Mouse (Mus musculus) midbrain, embryonic 12.5 days (tissue): ENCODE results near the gene Mpp2. TPM values are rescaled to one million over a fixed set of nuclear protein-coding genes. Genes with fewer than 3 reads are reported as not detected.
A peak's percentile ranks its signal among the peaks of the same experiment; 100 is the strongest.

ENCODE experiments used
- ATAC-seq: fragments of 200-750 bp; cut with Nextera tagmentation; 2 replicates; pipeline ENCODE4 v1.8.0; 2017; ENCODE audit warnings: low read depth, moderate TSS enrichment, moderate library complexity; ENCODE audit not compliant: low FRiP score
- H3K27ac ChIP-seq: fragments of 300-500 bp; sonication (generic); replicated peaks from 2 replicates; pipeline ENCODE4 v1.5.1; 2016; ENCODE audit warnings: mild to moderate bottlenecking
- H3K27me3 ChIP-seq: fragments of 300-500 bp; sonication (generic); 2 replicates; pipeline ENCODE4 v1.6.1; 2016; ENCODE audit warnings: mild to moderate bottlenecking
- H3K36me3 ChIP-seq: fragments of 300-500 bp; sonication (generic); 2 replicates; pipeline ENCODE4 v1.6.1; 2016
- H3K4me1 ChIP-seq: fragments of 300-500 bp; sonication (generic); 2 replicates; pipeline ENCODE4 v1.6.1; 2016
- H3K4me2 ChIP-seq: fragments of 300-500 bp; sonication (generic); replicated peaks from 2 replicates; pipeline ENCODE4 v1.6.1; 2016; ENCODE audit warnings: mild to moderate bottlenecking, moderate library complexity
- H3K4me3 ChIP-seq: fragments of 300-500 bp; sonication (generic); 2 replicates; pipeline ENCODE4 v1.5.1; 2016; ENCODE audit warnings: mild to moderate bottlenecking
- H3K9ac ChIP-seq: fragments of 300-500 bp; sonication (generic); replicated peaks from 2 replicates; pipeline ENCODE4 v1.6.1; 2016; ENCODE audit warnings: mild to moderate bottlenecking, moderate library complexity
- H3K9me3 ChIP-seq: fragments of 300-500 bp; sonication (generic); 2 replicates; pipeline ENCODE4 v1.6.1; 2016; ENCODE audit warnings: mild to moderate bottlenecking
- WGBS: fragments of 180-500 bp; shearing (Covaris S2); methylation state at CpG from one replicate; pipeline ENCODE4 v1.1.7; 2016; 5-methylcytosine and 5-hydroxymethylcytosine counted together
- polyA plus RNA-seq: library from polyadenylated mRNA; unstranded; fragments of >200 nt; fragmentation: Nextera tagmentation; extraction: Ambion mirVana; gene quantifications from 2 replicates; pipeline ENCODE4 v1.2.1, GENCODE M21; 2016

Gene Mpp2
- polyA plus RNA-seq, 1 experiment from 2014 or later, result 21.7 TPM

DNA sequence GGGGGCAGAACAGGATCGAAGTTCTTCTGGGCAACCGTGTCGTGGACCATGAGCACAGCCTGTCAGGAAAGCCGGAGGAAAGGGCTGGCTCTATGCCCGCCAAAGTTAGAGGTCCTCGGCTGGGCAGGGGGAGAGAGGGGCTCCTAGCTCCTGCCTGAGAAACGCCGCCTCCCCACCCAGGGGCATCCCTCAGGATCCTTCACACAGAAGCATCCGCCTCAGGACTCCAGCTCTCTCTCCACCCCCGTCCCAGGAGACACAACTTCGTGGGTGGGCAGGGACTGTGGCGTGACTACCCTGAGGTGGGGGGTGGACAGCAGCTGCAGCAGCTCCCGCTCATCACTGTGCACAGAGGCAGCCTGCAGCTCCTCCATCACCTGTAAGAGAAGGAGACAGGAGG, 64.9 kb downstream of the Mpp2 start:
- H3K4me1 ChIP-seq, result peaks cover 33% of the 10 kb centered on the region
- H3K4me3 ChIP-seq, result no peak overlapping the region
- H3K4me2 ChIP-seq, result no peak overlapping the region
- WGBS, result 80% methylated on average over 13 of the region's 13 CpGs
- no peak for ATAC-seq
- no peaks in the 10 kb centered on the region for H3K27me3 ChIP-seq
- H3K9me3 ChIP-seq, result no peaks in the 10 kb centered on the region
- H3K9ac ChIP-seq, result 0 out of 2 replicates have a peak overlapping the region, but pooled peaks have one; percentile 31
- H3K36me3 ChIP-seq, result peaks cover 21% of the 10 kb centered on the region
- no peak overlapping the region for H3K27ac ChIP-seq

DNA sequence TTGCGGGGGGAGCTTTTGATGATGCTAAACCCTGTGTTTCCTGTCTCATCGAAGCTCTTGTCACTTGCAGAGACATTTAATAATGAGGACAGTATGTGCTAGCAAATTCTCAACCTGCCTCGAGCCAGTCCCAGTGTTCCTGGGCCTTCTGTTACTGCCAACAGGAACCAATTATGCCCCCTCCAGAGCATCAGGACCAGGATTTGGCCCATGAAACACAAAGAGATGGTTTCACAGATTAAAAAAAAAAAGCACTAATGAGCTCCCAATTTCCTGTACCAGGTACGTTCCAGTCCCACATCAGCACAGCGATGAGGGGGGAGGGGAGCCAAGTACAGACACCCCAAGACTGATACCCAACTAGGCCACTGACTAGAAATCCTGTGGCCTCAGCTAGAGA, 67.1 kb downstream of the Mpp2 start:
- Histone ChIP-seq H3K9ac (no peak overlapping the region), H3K4me3 (no peak overlapping the region), H3K36me3 (peaks cover 40% of the 10 kb centered on the region), H3K27me3 (no peaks in the 10 kb centered on the region), H3K4me1 (peaks cover 23% of the 10 kb centered on the region), H3K27ac (no peak overlapping the region), H3K4me2 (no peak overlapping the region), H3K9me3 (no peaks in the 10 kb centered on the region)
- WGBS, result 95% methylated on average over 5 of the region's 5 CpGs
- no peak for ATAC-seq

DNA sequence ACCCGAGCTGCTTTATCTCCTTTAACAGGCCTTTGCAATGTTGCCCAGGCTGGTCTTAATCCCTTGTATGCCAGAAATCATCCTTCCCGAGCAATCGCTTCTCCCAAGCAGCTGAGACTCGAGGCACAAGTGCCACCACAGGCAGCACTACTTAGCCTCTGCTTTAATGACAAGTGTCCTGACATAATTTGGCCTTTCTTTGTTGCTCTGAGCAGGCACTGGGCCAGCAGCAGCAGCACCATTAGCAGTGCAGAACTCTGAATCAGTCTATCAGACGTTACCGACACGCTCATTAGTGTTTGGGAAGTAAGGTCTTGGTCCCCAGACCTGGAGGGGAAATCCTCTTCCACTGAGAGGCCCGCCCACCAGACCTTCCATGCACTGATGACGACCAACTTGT, 68.6 kb downstream of the Mpp2 start:
- no peak for ATAC-seq
- Histone ChIP-seq H3K36me3 (peaks cover 45% of the 10 kb centered on the region), H3K4me3 (no peak overlapping the region)

DNA sequence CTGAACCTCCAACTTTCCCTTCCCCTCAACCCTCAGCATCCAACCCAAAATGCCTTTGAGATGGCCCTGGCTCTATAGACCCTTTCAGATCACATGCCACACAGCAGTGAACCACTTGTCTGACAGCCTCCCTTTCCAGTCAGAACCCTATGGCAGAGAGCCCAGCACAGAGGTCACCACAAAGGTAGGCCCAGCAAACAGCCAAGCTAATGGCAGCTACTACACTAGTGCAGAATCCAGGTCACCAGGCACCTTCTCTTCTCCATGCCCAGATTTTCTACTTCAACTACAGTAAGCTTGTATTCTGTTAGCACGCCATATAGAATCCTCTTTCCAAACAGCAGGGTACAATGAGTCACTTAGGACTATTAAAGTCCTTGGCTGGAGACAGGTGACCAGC, 72.2 kb downstream of the Mpp2 start:
- WGBS, result 88% methylated on average over 1 of the region's 1 CpGs
- H3K4me2 ChIP-seq, result no peak overlapping the region
- H3K27ac ChIP-seq, result no peak overlapping the region; the same call in 1 of the 2 replicates
- H3K36me3 ChIP-seq, result peaks cover 58% of the 10 kb centered on the region
- peaks cover 15% of the 10 kb centered on the region; the same call in 1 of the 2 replicates for H3K4me1 ChIP-seq
- no peaks in the 10 kb centered on the region for H3K9me3 ChIP-seq
- no peak overlapping the region for H3K9ac ChIP-seq
- no peak for ATAC-seq
- H3K4me3 ChIP-seq, result no peak overlapping the region
- H3K27me3 ChIP-seq, result no peaks in the 10 kb centered on the region

More for the DNA sequence above, 68.6 kb downstream of the Mpp2 start:
- Histone ChIP-seq H3K9ac (no peak overlapping the region), H3K27me3 (no peaks in the 10 kb centered on the region), H3K27ac (peak overlapping the region; percentile 25; the same call in 1 of the 2 replicates), H3K4me1 (peaks cover 13% of the 10 kb centered on the region), H3K4me2 (no peak overlapping the region), H3K9me3 (no peaks in the 10 kb centered on the region)
- WGBS, result 80% methylated on average over 9 of the region's 9 CpGs

DNA sequence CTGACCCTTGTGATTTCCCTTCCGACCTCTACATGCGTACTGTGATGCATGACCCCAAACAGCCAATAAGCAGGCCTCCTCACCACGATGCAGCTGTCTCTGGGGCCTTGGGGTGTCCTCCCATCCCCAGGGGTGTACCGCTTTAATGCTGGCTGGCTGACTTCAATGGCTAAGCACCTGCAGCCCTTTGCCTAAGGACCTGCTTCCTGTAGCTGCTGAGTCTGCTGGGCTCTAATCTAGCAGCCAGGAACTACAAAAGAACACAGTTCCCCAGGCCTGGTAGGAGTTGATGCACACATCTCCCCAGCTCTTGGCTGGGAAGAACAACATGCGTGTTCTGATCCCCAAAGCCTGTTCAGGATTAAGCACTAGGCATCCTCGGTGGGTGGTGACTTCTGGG, 72.8 kb downstream of the Mpp2 start:
- ATAC-seq, result no peak
- Histone ChIP-seq H3K27me3 (no peaks in the 10 kb centered on the region), H3K4me2 (no peak overlapping the region), H3K9ac (no peak overlapping the region), H3K36me3 (peaks cover 63% of the 10 kb centered on the region), H3K4me1 (peaks cover 17% of the 10 kb centered on the region), H3K4me3 (no peak overlapping the region), H3K9me3 (no peaks in the 10 kb centered on the region), H3K27ac (no peak overlapping the region; the same call in 1 of the 2 replicates)
- 59% methylated on average over 6 of the region's 6 CpGs for WGBS

DNA sequence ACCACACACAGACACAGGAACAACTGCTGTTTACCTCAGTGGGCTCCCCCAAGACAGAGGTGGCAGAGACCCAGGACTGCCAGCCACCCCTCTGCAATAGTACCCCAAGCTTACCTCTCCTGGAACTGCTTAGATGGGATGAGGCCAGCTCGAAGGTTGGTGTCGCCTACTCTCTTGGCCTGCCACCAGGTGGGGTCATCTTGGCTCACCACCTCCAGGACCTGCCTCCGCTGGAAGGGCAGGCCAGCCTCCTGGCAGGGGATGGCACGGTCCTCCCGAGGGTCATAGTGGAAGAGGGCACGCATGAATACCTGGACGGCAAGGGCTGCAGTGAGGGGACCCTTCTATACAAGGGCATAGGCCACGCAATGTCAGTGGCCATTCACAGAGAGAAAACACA, 75.1 kb downstream of the Mpp2 start:
- WGBS, result 88% methylated on average over 8 of the region's 8 CpGs
- H3K4me2 ChIP-seq, result no peak overlapping the region
- H3K9me3 ChIP-seq, result no peaks in the 10 kb centered on the region
- peaks cover 24% of the 10 kb centered on the region for H3K4me1 ChIP-seq
- no peaks in the 10 kb centered on the region for H3K27me3 ChIP-seq
- H3K36me3 ChIP-seq, result peaks cover 79% of the 10 kb centered on the region
- H3K9ac ChIP-seq, result no peak overlapping the region
- no peak overlapping the region for H3K4me3 ChIP-seq
- H3K27ac ChIP-seq, result no peak overlapping the region
- ATAC-seq, result no peak

DNA sequence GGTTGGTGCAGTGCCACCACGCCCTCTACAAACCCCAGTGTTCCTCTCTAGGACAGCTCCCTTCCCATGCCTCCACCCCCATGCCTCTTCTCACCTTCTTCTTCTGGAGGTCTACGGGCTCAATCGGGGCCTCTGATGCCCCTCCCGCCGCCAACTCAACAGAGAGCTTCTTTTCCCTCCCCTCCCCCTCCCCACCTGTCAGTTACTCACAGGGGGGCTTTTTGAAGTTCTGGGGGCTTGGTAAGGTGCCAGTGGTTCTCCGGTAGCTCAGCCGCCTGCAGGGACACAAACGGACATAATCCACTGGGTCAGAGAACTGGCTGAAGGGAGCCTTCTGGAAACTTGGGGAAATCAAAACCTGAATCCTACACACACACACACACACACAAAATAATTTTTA, 76.8 kb downstream of the Mpp2 start:
- Histone ChIP-seq H3K27ac (no peak overlapping the region), H3K9me3 (no peaks in the 10 kb centered on the region), H3K4me2 (no peak overlapping the region), H3K36me3 (peaks cover 76% of the 10 kb centered on the region), H3K4me1 (peaks cover 29% of the 10 kb centered on the region), H3K9ac (no peak overlapping the region), H3K4me3 (no peak overlapping the region), H3K27me3 (no peaks in the 10 kb centered on the region)
- ATAC-seq, result no peak
- 88% methylated on average over 8 of the region's 8 CpGs for WGBS

DNA sequence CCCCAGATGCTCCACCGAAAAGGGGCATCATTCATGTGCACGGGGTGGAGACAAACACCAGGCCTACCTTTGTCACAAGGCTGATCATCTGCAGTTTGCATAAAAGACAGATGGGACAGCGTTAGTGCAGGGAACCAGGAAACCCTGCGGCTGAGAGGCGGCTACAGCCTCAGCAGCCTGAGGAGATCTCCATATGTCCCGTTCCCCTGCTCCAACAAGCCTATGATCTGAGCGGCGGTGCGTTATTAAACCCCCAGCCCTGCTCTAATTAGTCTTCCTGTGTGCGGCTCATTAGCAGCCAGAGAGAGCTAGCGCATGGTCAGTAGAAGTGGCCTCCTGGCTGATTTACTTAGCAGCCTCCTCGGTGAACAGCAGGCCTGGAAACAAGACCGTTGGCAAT, 78.2 kb downstream of the Mpp2 start:
- 61% methylated on average over 13 of the region's 13 CpGs for WGBS
- Histone ChIP-seq H3K27me3 (no peaks in the 10 kb centered on the region), H3K4me2 (no peak overlapping the region), H3K27ac (peak overlapping the region; percentile 76), H3K9me3 (no peaks in the 10 kb centered on the region), H3K4me1 (peaks cover 30% of the 10 kb centered on the region), H3K36me3 (peaks cover 75% of the 10 kb centered on the region), H3K9ac (no peak overlapping the region), H3K4me3 (no peak overlapping the region)
- ATAC-seq, result peak; percentile 30; the same call in 1 of the 2 replicates

DNA sequence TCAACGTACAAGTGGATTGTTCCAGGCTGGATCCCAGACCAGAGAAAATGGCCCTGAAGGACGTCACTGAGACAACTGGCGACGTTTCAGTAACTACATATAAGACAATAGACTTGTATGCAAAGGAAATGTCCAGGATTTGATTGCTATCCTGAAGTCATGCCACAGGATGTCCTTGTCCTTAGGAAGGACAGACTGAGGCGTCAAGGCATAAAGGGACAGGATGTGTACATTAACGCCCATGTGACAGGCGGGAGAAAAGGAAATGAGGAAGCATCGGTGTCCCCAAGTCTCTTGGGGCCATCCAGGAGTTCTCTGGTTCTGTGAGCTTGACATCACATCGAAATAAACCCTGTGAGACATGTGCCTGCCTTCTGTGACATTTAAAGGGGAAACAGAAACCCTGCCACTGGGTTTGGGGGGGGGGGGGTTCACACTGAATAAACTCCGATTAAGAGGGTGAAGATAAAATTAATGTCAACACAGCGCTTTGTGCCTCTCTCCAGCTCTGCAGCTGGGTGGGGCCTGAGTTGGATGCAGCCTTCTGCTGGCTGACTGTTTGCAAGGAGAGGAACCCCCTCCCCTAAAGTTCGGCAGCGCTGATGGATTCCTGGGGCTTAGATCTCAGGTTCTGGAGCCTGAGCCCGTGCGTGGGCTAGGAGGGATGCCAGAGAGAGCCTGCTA, 79.2 kb downstream of the Mpp2 start:
- no peaks in the 10 kb centered on the region for H3K27me3 ChIP-seq
- H3K9ac ChIP-seq, result no peak overlapping the region
- H3K27ac ChIP-seq, result 0 out of 2 replicates have a peak overlapping the region, but pooled peaks have one; percentile 76
- H3K9me3 ChIP-seq, result no peaks in the 10 kb centered on the region
- H3K4me2 ChIP-seq, result no peak overlapping the region
- 89% methylated on average over 15 of the region's 15 CpGs for WGBS
- H3K4me3 ChIP-seq, result no peak overlapping the region
- H3K4me1 ChIP-seq, result peaks cover 30% of the 10 kb centered on the region
- H3K36me3 ChIP-seq, result peaks cover 78% of the 10 kb centered on the region
- no peak for ATAC-seq

DNA sequence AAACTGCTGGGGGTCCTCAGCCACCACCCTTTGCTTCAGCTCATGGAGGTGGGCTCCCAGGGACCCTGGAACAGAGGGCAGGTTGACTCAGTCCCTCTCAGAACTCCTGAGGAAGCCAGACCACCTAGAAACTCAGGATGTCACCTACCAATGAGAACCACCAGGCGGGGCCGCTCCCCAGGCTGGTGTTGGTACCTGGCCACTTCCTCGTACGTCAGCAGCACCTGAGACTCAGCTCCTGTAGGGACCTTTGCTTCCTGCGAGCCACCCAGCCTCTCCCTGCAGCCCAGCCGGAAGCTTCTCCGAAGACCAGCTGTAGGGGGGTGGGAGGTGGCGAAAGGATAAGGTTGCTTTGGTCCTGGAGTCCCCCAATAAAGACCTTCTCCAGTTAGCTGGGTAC, 79.9 kb downstream of the Mpp2 start:
- ATAC-seq, result no peak
- Histone ChIP-seq H3K9ac (no peak overlapping the region), H3K9me3 (no peaks in the 10 kb centered on the region), H3K27ac (no peak overlapping the region), H3K36me3 (peaks cover 77% of the 10 kb centered on the region), H3K4me3 (no peak overlapping the region), H3K4me2 (no peak overlapping the region), H3K27me3 (no peaks in the 10 kb centered on the region), H3K4me1 (peaks cover 27% of the 10 kb centered on the region)
- WGBS, result 93% methylated on average over 8 of the region's 8 CpGs
